Comparison of ENCODE assay signal across 22 mouse cellular contexts in genomic region chr5:83852022-83852421, GRCm38 (mm10).
"Had no signal": no experiment of that assay in that cellular context is flagged by ENCODE, and none has a peak within 500 bp of the region (broad histone marks: within the 10 kb centered on the region; RNA-seq: fewer than 3 reads in every experiment).

No protein-coding gene starts in this region.

- ATAC-seq: liver, postnatal 0 days; lung, postnatal 0 days; midbrain, embryonic 13.5 days; midbrain, embryonic 15.5 days had no signal

- H3K27me3 ChIP-seq: liver, embryonic 15.5 days; lung, embryonic 15.5 days; midbrain, embryonic 13.5 days; midbrain, embryonic 15.5 days; neural tube, embryonic 13.5 days; neural tube, embryonic 15.5 days; stomach, embryonic 15.5 days had no signal

- H3K27ac ChIP-seq: liver, embryonic 15.5 days; lung, embryonic 15.5 days; macrophage; midbrain, embryonic 13.5 days; midbrain, embryonic 15.5 days; neural tube, embryonic 13.5 days; neural tube, embryonic 15.5 days; stomach, embryonic 15.5 days; stomach, postnatal 0 days had no signal

- H3K4me2 ChIP-seq: liver, embryonic 15.5 days; lung, embryonic 15.5 days; midbrain, embryonic 11.5 days; midbrain, embryonic 13.5 days; midbrain, embryonic 15.5 days; neural tube, embryonic 13.5 days; neural tube, embryonic 15.5 days; stomach, embryonic 15.5 days had no signal

- H3K36me3 ChIP-seq: liver, embryonic 15.5 days; lung, embryonic 15.5 days; midbrain, embryonic 13.5 days; midbrain, embryonic 15.5 days; neural tube, embryonic 13.5 days; neural tube, embryonic 15.5 days; stomach, embryonic 15.5 days had no signal

- H3K9ac ChIP-seq: liver, embryonic 15.5 days; liver, postnatal 0 days; lung, embryonic 15.5 days; midbrain, embryonic 13.5 days; midbrain, embryonic 15.5 days; neural tube, embryonic 13.5 days; neural tube, embryonic 15.5 days; stomach, embryonic 15.5 days had no signal

- H3K4me3 ChIP-seq: liver, embryonic 15.5 days; lung, embryonic 15.5 days; midbrain, embryonic 13.5 days; midbrain, embryonic 15.5 days; myocyte; neural tube, embryonic 13.5 days; neural tube, embryonic 15.5 days; stomach, embryonic 15.5 days had no signal

- H3K9me3 ChIP-seq: liver, embryonic 15.5 days; lung, embryonic 15.5 days; midbrain, embryonic 13.5 days; midbrain, embryonic 15.5 days; neural tube, embryonic 13.5 days; neural tube, embryonic 15.5 days; stomach, embryonic 15.5 days had no signal

- H3K4me1 ChIP-seq: liver, embryonic 15.5 days; lung, embryonic 15.5 days; midbrain, embryonic 13.5 days; midbrain, embryonic 15.5 days; neural tube, embryonic 13.5 days; neural tube, embryonic 15.5 days; stomach, embryonic 15.5 days had no signal

- DNase-seq: liver, postnatal 0 days; lung, adult 2 months; lung, postnatal 14 days; lung, postnatal 36 days; retina, postnatal 1 day; right cerebral cortex, adult 18-20 months; right cerebral cortex, postnatal 25 days; thymus, adult 2 months; thymus, postnatal 25 days; thymus, postnatal 4 days had no signal
